In the genomic region with DNA sequence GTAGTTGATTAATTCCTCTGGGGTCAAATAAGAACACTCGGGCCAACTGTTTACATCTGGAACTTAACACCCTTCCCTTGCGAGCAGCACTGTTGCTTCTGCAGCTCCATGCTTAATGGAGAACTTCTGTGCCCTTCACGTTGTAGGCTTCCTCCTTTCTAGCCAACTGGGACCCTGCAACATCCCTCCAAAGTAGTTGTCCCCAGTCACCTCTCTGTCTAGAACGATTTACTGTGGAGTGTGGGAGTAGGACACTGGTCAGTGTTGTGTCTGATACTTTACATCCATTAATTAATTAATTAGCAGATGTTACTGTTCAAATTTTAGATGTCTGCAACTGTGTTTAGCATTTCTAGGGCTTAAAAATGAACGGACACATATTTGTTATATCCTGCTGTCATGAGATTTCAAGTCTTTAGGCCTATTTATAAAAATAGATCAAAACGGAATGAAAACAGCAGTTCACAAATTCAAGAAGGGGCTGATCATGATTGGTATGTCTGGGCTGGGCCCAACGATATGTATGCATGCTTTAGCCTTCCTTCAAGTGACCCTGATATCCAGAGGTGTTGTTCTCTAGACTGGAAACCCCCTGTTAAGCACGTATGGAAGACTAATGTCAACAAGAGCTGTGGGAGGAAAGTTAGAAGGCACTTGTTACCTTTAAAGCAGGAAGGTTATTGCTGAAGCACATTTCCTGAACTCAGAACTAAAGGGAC, we compare ENCODE assay signal across 19 mouse cellular contexts.
"Had no signal": no experiment of that assay in that cellular context is flagged by ENCODE, and none has a peak within 500 bp of the region (broad histone marks: within the 10 kb centered on the region; RNA-seq: fewer than 3 reads in every experiment).

No protein-coding gene starts in this region.

- H3K4me2 ChIP-seq: hindbrain, embryonic 15.5 days; limb, embryonic 12.5 days; limb, embryonic 15.5 days; liver, embryonic 11.5 days; lung, embryonic 14.5 days; midbrain, embryonic 12.5 days; midbrain, embryonic 15.5 days; neural tube, embryonic 12.5 days; neural tube, embryonic 15.5 days had no signal

- H3K9ac ChIP-seq: hindbrain, embryonic 15.5 days; limb, embryonic 12.5 days; limb, embryonic 15.5 days; liver, embryonic 14.5 days; liver, postnatal 0 days; lung, embryonic 14.5 days; midbrain, embryonic 12.5 days; midbrain, embryonic 15.5 days; neural tube, embryonic 12.5 days; neural tube, embryonic 15.5 days had no signal

- DNase-seq: left cerebral cortex, postnatal 4 days; liver, postnatal 0 days; lung, embryonic 14.5 days; right cerebral cortex, adult 18-20 months; right cerebral cortex, postnatal 14 days; right cerebral cortex, postnatal 4 days; thymus, postnatal 25 days had no signal

- H3K9me3 ChIP-seq: hindbrain, embryonic 15.5 days; limb, embryonic 12.5 days; limb, embryonic 15.5 days; midbrain, embryonic 12.5 days; midbrain, embryonic 15.5 days; neural tube, embryonic 12.5 days; neural tube, embryonic 15.5 days had no signal

- ATAC-seq: intestine, postnatal 0 days; liver, postnatal 0 days; lung, postnatal 0 days; midbrain, embryonic 15.5 days had no signal

- H3K4me3 ChIP-seq: hindbrain, embryonic 15.5 days; limb, embryonic 12.5 days; limb, embryonic 15.5 days; midbrain, embryonic 12.5 days; midbrain, embryonic 15.5 days; neural tube, embryonic 12.5 days; neural tube, embryonic 15.5 days had no signal

- H3K36me3 ChIP-seq: hindbrain, embryonic 15.5 days; limb, embryonic 12.5 days; limb, embryonic 15.5 days; midbrain, embryonic 12.5 days; midbrain, embryonic 15.5 days; neural tube, embryonic 12.5 days; neural tube, embryonic 15.5 days had no signal

- H3K27ac ChIP-seq: hindbrain, embryonic 15.5 days; limb, embryonic 12.5 days; limb, embryonic 15.5 days; liver, embryonic 14.5 days; macrophage; midbrain, embryonic 12.5 days; midbrain, embryonic 15.5 days; neural tube, embryonic 12.5 days; neural tube, embryonic 15.5 days had no signal

- H3K27me3 ChIP-seq: hindbrain, embryonic 15.5 days; limb, embryonic 12.5 days; limb, embryonic 15.5 days; midbrain, embryonic 12.5 days; midbrain, embryonic 15.5 days; neural tube, embryonic 12.5 days; neural tube, embryonic 15.5 days had no signal

- H3K4me1 ChIP-seq: hindbrain, embryonic 15.5 days; limb, embryonic 12.5 days; limb, embryonic 15.5 days; midbrain, embryonic 12.5 days; midbrain, embryonic 15.5 days; neural tube, embryonic 12.5 days; neural tube, embryonic 15.5 days had no signal
